Mouse (Mus musculus) myocyte (in vitro differentiated cells): ENCODE measurements at regions not wholly inside any gene's neighbourhood (a gene's known extent, or its start where the extent isn't known, plus 50 kb on each side); places are given as distances from the start of the nearest gene placed in this dataset.

ENCODE experiments used
- H3K27me3 ChIP-seq: one replicate; pipeline ENCODE4 v1.6.1; 2011; ENCODE audit not compliant: control insufficient read depth, insufficient read depth, insufficient read length
- H3K36me3 ChIP-seq: one replicate; pipeline ENCODE4 v1.6.1; 2011; ENCODE audit not compliant: control insufficient read depth, insufficient read depth
- H3K4me2 ChIP-seq: one replicate; pipeline ENCODE4 v1.6.1; 2011; ENCODE audit warnings: low read depth, control low read depth
- H3K4me3 ChIP-seq: one replicate; pipeline ENCODE4 v1.5.1; 2011; ENCODE audit warnings: mild to moderate bottlenecking, control low read depth, moderate library complexity
- H3K79me2 ChIP-seq: one replicate; pipeline ENCODE4 v1.6.1; 2011; ENCODE audit not compliant: control insufficient read depth, insufficient read depth
- H3ac ChIP-seq: one replicate; pipeline ENCODE4 v1.6.1; 2011; ENCODE audit not compliant: control insufficient read depth, insufficient read length
- CEBPB ChIP-seq: IDR thresholded peaks from 2 replicates; pipeline ENCODE4 v1.6.1; 2011; ENCODE audit warnings: mild to moderate bottlenecking, moderate library complexity; ENCODE audit not compliant: poor library complexity, insufficient read depth, severe bottlenecking
- E2F4 ChIP-seq: IDR thresholded peaks from one replicate; pipeline ENCODE4 v1.6.1; 2011; ENCODE audit warnings: mild to moderate bottlenecking, control low read depth, moderate library complexity; ENCODE audit not compliant: insufficient read depth
- MAX ChIP-seq: IDR thresholded peaks from one replicate; pipeline ENCODE4 v1.6.1; 2011; ENCODE audit warnings: low read depth, mild to moderate bottlenecking, control low read depth
- MYOD1 ChIP-seq, 3 experiments: IDR thresholded peaks; one replicate each; pipeline ENCODE4 v1.6.1; 2011; ENCODE audit warnings: control low read depth in 2 of 3, low read depth in 2 of 3, mild to moderate bottlenecking in 2 of 3, moderate library complexity in 1 of 3; ENCODE audit not compliant: insufficient read length in 2 of 3, control insufficient read depth in 1 of 3
- MYOG ChIP-seq, 3 experiments: IDR thresholded peaks; one replicate each; pipeline ENCODE4 v1.6.1; 2011; ENCODE audit warnings: control low read depth in 2 of 3, low read depth in 2 of 3, mild to moderate bottlenecking in 2 of 3; ENCODE audit not compliant: insufficient read length in 2 of 3, control insufficient read depth in 1 of 3, insufficient read depth in 1 of 3
- POLR2A ChIP-seq: IDR thresholded peaks from one replicate; pipeline ENCODE4 v1.6.1; 2011; ENCODE audit warnings: low read depth, mild to moderate bottlenecking, control low read depth, moderate library complexity; ENCODE audit not compliant: insufficient read length
- POLR2AphosphoS2 ChIP-seq: IDR thresholded peaks from one replicate; pipeline ENCODE4 v1.6.1; 2011; ENCODE audit warnings: low read depth, control low read depth; ENCODE audit not compliant: insufficient read length
- REST ChIP-seq: IDR thresholded peaks from one replicate; pipeline ENCODE4 v1.6.1; 2011; ENCODE audit warnings: mild to moderate bottlenecking, control low read depth, moderate library complexity; ENCODE audit not compliant: insufficient read depth, insufficient read length
- SRF ChIP-seq: IDR thresholded peaks from one replicate; pipeline ENCODE4 v1.6.1; 2011; ENCODE audit warnings: low read depth; ENCODE audit not compliant: control insufficient read depth, insufficient read length
- TCF12 ChIP-seq: IDR thresholded peaks from one replicate; pipeline ENCODE4 v1.6.1; 2011; ENCODE audit warnings: mild to moderate bottlenecking, control low read depth; ENCODE audit not compliant: poor library complexity, insufficient read depth, severe bottlenecking
- TCF3 ChIP-seq: IDR thresholded peaks from one replicate; pipeline ENCODE4 v1.6.1; 2011; ENCODE audit warnings: low read depth, control low read depth; ENCODE audit not compliant: insufficient read length
- USF1 ChIP-seq: IDR thresholded peaks from one replicate; pipeline ENCODE4 v1.6.1; 2011; ENCODE audit warnings: low read depth, mild to moderate bottlenecking, control low read depth, moderate library complexity

GRCm38 (mm10) chr2:180404168-180404567, 51.9 kb upstream of the Slco4a1 start:
- H3K4me2 ChIP-seq, result no peak overlapping the region
- H3K27me3 ChIP-seq, result no peaks in the 10 kb centered on the region
- no peaks in the 10 kb centered on the region for H3K36me3 ChIP-seq
- H3K79me2 ChIP-seq, result no peaks in the 10 kb centered on the region
- no peak overlapping the region for H3ac ChIP-seq
- no peak overlapping the region for H3K4me3 ChIP-seq
- TF ChIP-seq REST (no peak), MAX (no peak), TCF3 (no peak), POLR2AphosphoS2 (peak; percentile 93), USF1 (no peak), TCF12 (no peak)

GRCm38 (mm10) chr2:180403621-180404020, 52.4 kb upstream of the Slco4a1 start:
- Histone ChIP-seq H3ac (no peak overlapping the region), H3K4me3 (no peak overlapping the region), H3K36me3 (no peaks in the 10 kb centered on the region), H3K27me3 (no peaks in the 10 kb centered on the region), H3K4me2 (no peak overlapping the region), H3K79me2 (no peaks in the 10 kb centered on the region)
- TF ChIP-seq POLR2A (peak; percentile 39), E2F4 (no peak), SRF (no peak), TCF12 (no peak), MAX (no peak), POLR2AphosphoS2 (peak; percentile 98), TCF3 (no peak), MYOD1 (IDR thresholded peaks at IDR 0.05; ENCODE audit: control insufficient read depth in 1 of 3, insufficient read length in 2 of 3, low read depth in 2 of 3) (no peak), CEBPB (no peak), MYOG (IDR thresholded peaks at IDR 0.05; ENCODE audit: control insufficient read depth in 1 of 3, insufficient read depth in 1 of 3, insufficient read length in 2 of 3, low read depth in 2 of 3) (no peak), REST (no peak)

GRCm38 (mm10) chr2:180402851-180403459, 53.1 kb upstream of the Slco4a1 start:
- Histone ChIP-seq H3K4me2 (no peak overlapping the region), H3ac (no peak overlapping the region), H3K79me2 (no peaks in the 10 kb centered on the region), H3K27me3 (no peaks in the 10 kb centered on the region), H3K4me3 (no peak overlapping the region), H3K36me3 (no peaks in the 10 kb centered on the region)
- no peak for TF ChIP-seq SRF
- no peak for TF ChIP-seq E2F4
- TF ChIP-seq TCF3, result no peak
- no peak for TF ChIP-seq TCF12
- TF ChIP-seq POLR2AphosphoS2, result peak; percentile 97
- TF ChIP-seq POLR2A, result peak; percentile 70

DNA sequence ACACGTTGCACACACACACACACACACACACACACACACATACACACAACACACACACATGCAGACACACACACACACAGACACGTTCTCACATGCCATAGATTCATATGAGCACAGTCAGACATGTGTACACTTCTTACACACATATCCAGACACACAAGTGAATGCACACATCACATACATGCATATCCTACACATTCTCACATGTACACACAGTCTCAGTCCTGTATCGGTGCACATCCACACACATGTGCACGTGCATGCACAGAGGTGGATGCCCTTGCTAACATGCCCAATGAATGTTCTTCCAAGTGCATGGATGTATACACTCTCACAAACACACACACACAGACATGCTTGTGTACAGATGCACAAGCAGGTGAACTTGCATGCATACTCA, 53.6 kb upstream of the Slco4a1 start:
- Histone ChIP-seq H3K27me3 (no peaks in the 10 kb centered on the region), H3ac (no peak overlapping the region), H3K4me3 (no peak overlapping the region), H3K79me2 (no peaks in the 10 kb centered on the region), H3K36me3 (no peaks in the 10 kb centered on the region), H3K4me2 (no peak overlapping the region)
- TF ChIP-seq CEBPB (no peak), POLR2AphosphoS2 (peak; percentile 87), POLR2A (peak; percentile 81)

DNA sequence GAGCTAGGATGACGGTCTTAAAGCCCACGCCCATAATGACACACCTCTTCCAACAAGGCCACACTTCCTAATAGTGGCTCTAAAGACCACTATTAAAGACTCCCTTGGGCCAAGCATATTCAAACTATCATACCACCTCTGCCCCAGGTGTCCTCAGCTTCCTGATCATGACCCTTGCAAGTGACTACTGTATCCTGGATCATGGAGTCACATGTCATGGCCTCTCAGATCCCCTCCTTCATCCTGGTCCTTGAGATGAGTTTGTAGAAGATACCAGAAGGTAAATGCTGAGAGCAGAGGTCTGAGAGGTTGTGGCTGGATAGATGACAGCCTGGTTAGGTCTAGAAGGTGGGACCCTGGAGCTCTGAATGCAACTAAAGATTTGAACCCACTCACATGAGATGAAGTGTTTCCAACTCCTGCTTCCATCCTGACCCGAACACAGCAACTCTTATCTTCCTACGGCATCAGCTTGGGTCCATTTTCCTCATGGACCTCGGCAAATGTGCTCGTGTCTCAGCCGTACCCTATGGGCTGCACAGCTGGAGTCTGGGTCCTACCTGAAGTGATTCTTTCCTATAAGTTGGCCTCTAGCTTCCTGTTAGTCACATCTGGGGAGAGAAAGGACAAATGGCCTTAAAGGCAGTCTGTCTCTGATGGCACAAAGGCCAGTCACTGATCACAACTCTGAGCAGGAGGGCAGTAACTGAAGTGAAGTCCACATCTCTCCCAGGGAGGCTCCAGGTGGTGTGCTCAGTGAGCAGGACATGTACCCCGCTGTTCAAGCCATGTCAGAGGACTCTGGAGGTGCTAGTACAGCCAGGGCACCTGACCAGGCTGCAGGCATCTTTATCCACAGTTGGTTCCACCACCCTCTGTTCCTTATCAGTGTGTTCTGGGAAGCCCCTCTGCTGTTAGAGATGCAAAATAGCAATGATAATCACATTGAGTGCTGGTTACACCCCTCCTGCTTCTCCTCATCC, 54.3 kb upstream of the Slco4a1 start:
- Histone ChIP-seq H3K36me3 (no peaks in the 10 kb centered on the region), H3ac (no peak overlapping the region), H3K4me3 (no peak overlapping the region), H3K4me2 (no peak overlapping the region), H3K79me2 (no peaks in the 10 kb centered on the region), H3K27me3 (no peaks in the 10 kb centered on the region)
- peak; percentile 65 for TF ChIP-seq POLR2AphosphoS2
- TF ChIP-seq POLR2A, result no peak
